Mouse (Mus musculus): ENCODE data around the gene Nup98. TPM values are rescaled to one million over a fixed set of nuclear protein-coding genes. Genes with fewer than 3 reads are reported as not detected.

Gene Nup98
- polyA plus RNA-seq, 1 experiment from 2014 or later: 15.1 TPM

- Histone ChIP-seq H3K9me3 (ENCODE audit: control insufficient read depth, low read length) (no peaks in the 10 kb centered on the region), H3K4me2 (ENCODE audit: low read length) (peak overlapping the region; percentile 94), H3K27ac (ENCODE audit: low read depth, low read length) (peak overlapping the region; percentile 34; the same call in 1 of the 2 replicates), H3K4me1 (ENCODE audit: control insufficient read depth, insufficient read depth, low read depth, low read length) (no peaks in the 10 kb centered on the region; the same call in 1 of the 2 replicates), H3K36me3 (ENCODE audit: control insufficient read depth, insufficient read depth, low read length) (no peaks in the 10 kb centered on the region), H3K27me3 (replicated peaks; ENCODE audit: control insufficient read depth, insufficient read depth, low read length) (no peaks in the 10 kb centered on the region), H3K9ac (ENCODE audit: low read depth, low read length) (peak overlapping the region; percentile 80), H3K4me3 (ENCODE audit: low read length) (peak overlapping the region; percentile 77)
- peak; percentile 67 for ATAC-seq
- under 1% methylated on average over 13 of the region's 13 CpGs for WGBS
Measured at GRCm38 (mm10) chr7:102222336-102222735, 12.4 kb upstream of the Nup98 start.

DNA sequence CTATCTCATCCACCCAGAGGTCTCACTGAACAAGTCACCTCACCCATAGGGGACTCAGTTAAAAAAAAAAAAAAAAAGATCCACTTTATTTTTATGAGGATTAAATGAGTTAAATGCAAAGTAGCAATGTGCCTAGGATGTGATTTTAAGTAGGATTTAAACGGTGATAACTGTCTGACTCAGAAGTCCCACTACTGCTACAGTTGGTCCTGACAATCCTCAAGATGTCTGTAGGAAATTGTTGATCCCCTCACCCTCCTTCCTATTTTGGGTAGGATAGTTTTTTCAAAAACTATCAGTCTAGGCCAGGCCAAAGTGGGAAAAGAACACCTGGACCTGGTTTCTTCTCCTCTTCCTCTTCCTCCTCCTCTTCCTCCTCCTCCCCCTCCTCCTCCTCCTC lies 11.9 kb upstream of the Nup98 start:
- peak overlapping the region; percentile 77; the same call in 1 of the 2 replicates for H3K4me3 ChIP-seq (ENCODE audit: low read length)
- 56% methylated on average over 1 of the region's 1 CpGs for WGBS
- H3K27me3 ChIP-seq (replicated peaks; ENCODE audit: control insufficient read depth, insufficient read depth, low read length): no peaks in the 10 kb centered on the region
- H3K4me1 ChIP-seq (ENCODE audit: control insufficient read depth, insufficient read depth, low read depth, low read length): no peaks in the 10 kb centered on the region; the same call in 1 of the 2 replicates
- no peak overlapping the region; the same call in 1 of the 2 replicates for H3K9ac ChIP-seq (ENCODE audit: low read depth, low read length)
- H3K4me2 ChIP-seq (ENCODE audit: low read length): peak overlapping the region; percentile 94
- no peaks in the 10 kb centered on the region for H3K9me3 ChIP-seq (ENCODE audit: control insufficient read depth, low read length)
- no peaks in the 10 kb centered on the region for H3K36me3 ChIP-seq (ENCODE audit: control insufficient read depth, insufficient read depth, low read length)
- no peak overlapping the region for H3K27ac ChIP-seq (ENCODE audit: low read depth, low read length)
- peak; percentile 25; the same call in 1 of the 2 replicates for ATAC-seq

DNA sequence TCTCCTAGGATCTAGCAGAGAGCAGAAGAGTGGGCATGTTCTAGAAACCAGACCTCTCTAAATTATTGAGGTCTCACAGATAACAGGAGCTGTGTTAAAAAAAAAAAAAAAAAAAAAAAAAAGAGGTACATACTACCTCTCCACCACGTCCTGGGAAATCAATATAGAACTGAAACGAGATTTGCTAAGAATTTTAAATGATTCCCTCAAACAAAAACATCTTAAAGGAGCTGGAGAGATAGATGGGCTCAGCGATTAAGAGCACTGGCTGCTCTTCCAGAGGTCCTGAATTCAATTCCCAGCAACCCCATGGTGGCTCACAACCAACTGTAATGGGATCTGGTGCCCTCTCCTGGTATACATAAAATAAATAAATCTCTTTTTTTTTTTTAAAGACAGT lies 1.1 kb upstream of the Nup98 start:
- Histone ChIP-seq H3K27me3 (replicated peaks; ENCODE audit: control insufficient read depth, insufficient read depth, low read length) (no peaks in the 10 kb centered on the region), H3K27ac (ENCODE audit: low read depth, low read length) (peak overlapping the region; percentile 94), H3K4me1 (ENCODE audit: control insufficient read depth, insufficient read depth, low read depth, low read length) (peaks cover 7% of the 10 kb centered on the region), H3K9ac (ENCODE audit: low read depth, low read length) (peak overlapping the region; percentile 72; the same call in 1 of the 2 replicates), H3K36me3 (ENCODE audit: control insufficient read depth, insufficient read depth, low read length) (no peaks in the 10 kb centered on the region), H3K9me3 (ENCODE audit: control insufficient read depth, low read length) (no peaks in the 10 kb centered on the region), H3K4me3 (ENCODE audit: low read length) (peak overlapping the region; percentile 96), H3K4me2 (ENCODE audit: low read length) (peak overlapping the region; percentile 59)
- WGBS: 63% methylated on average over 3 of the region's 3 CpGs
- ATAC-seq: no peak

- peak overlapping the region; percentile 69 for H3K4me2 ChIP-seq (ENCODE audit: low read length)
- no peaks in the 10 kb centered on the region for H3K9me3 ChIP-seq (ENCODE audit: control insufficient read depth, low read length)
- peak overlapping the region; percentile 91 for H3K9ac ChIP-seq (ENCODE audit: low read depth, low read length)
- H3K27ac ChIP-seq (ENCODE audit: low read depth, low read length): no peak overlapping the region
- 55% methylated on average over 4 of the region's 4 CpGs for WGBS
- peaks cover 7% of the 10 kb centered on the region for H3K4me1 ChIP-seq (ENCODE audit: control insufficient read depth, insufficient read depth, low read depth, low read length)
- H3K4me3 ChIP-seq (ENCODE audit: low read length): peak overlapping the region; percentile 96
- no peaks in the 10 kb centered on the region for H3K27me3 ChIP-seq (replicated peaks; ENCODE audit: control insufficient read depth, insufficient read depth, low read length)
- no peak for ATAC-seq
- H3K36me3 ChIP-seq (ENCODE audit: control insufficient read depth, insufficient read depth, low read length): no peaks in the 10 kb centered on the region
Measured at GRCm38 (mm10) chr7:102208806-102209363, 1.1 kb downstream of the Nup98 start.

GRCm38 (mm10) chr7:102205646-102206045 lies 4.3 kb downstream of the Nup98 start:
- Histone ChIP-seq H3K9ac (ENCODE audit: low read depth, low read length) (no peak overlapping the region), H3K27me3 (replicated peaks; ENCODE audit: control insufficient read depth, insufficient read depth, low read length) (no peaks in the 10 kb centered on the region), H3K36me3 (ENCODE audit: control insufficient read depth, insufficient read depth, low read length) (no peaks in the 10 kb centered on the region), H3K27ac (ENCODE audit: low read depth, low read length) (no peak overlapping the region), H3K4me2 (ENCODE audit: low read length) (no peak overlapping the region), H3K4me1 (ENCODE audit: control insufficient read depth, insufficient read depth, low read depth, low read length) (peaks cover 7% of the 10 kb centered on the region), H3K4me3 (ENCODE audit: low read length) (no peak overlapping the region), H3K9me3 (ENCODE audit: control insufficient read depth, low read length) (no peaks in the 10 kb centered on the region)
- no peak for ATAC-seq
- WGBS: 89% methylated on average over 1 of the region's 1 CpGs

- H3K27ac ChIP-seq (ENCODE audit: low read depth, low read length): no peak overlapping the region
- 87% methylated on average over 3 of the region's 3 CpGs for WGBS
- no peak overlapping the region for H3K4me3 ChIP-seq (ENCODE audit: low read length)
- H3K36me3 ChIP-seq (ENCODE audit: control insufficient read depth, insufficient read depth, low read length): no peaks in the 10 kb centered on the region
- H3K4me2 ChIP-seq (ENCODE audit: low read length): no peak overlapping the region
- H3K9me3 ChIP-seq (ENCODE audit: control insufficient read depth, low read length): no peaks in the 10 kb centered on the region
- peaks cover 7% of the 10 kb centered on the region for H3K4me1 ChIP-seq (ENCODE audit: control insufficient read depth, insufficient read depth, low read depth, low read length)
- no peak for ATAC-seq
- H3K9ac ChIP-seq (ENCODE audit: low read depth, low read length): no peak overlapping the region
- no peaks in the 10 kb centered on the region for H3K27me3 ChIP-seq (replicated peaks; ENCODE audit: control insufficient read depth, insufficient read depth, low read length)
Measured at GRCm38 (mm10) chr7:102204296-102204857, 5.6 kb downstream of the Nup98 start.

GRCm38 (mm10) chr7:102200996-102201785 lies 8.8 kb downstream of the Nup98 start:
- ATAC-seq: no peak
- no peaks in the 10 kb centered on the region for H3K4me1 ChIP-seq (ENCODE audit: control insufficient read depth, insufficient read depth, low read depth, low read length)
- no peaks in the 10 kb centered on the region for H3K36me3 ChIP-seq (ENCODE audit: control insufficient read depth, insufficient read depth, low read length)
- H3K4me2 ChIP-seq (ENCODE audit: low read length): no peak overlapping the region
- H3K27me3 ChIP-seq (replicated peaks; ENCODE audit: control insufficient read depth, insufficient read depth, low read length): no peaks in the 10 kb centered on the region
- no peak overlapping the region for H3K9ac ChIP-seq (ENCODE audit: low read depth, low read length)
- no peak overlapping the region for H3K4me3 ChIP-seq (ENCODE audit: low read length)
- H3K9me3 ChIP-seq (ENCODE audit: control insufficient read depth, low read length): no peaks in the 10 kb centered on the region
- no peak overlapping the region for H3K27ac ChIP-seq (ENCODE audit: low read depth, low read length)

GRCm38 (mm10) chr7:102200576-102200975 lies 9.4 kb downstream of the Nup98 start:
- 76% methylated on average over 3 of the region's 3 CpGs for WGBS
- Histone ChIP-seq H3K27me3 (replicated peaks; ENCODE audit: control insufficient read depth, insufficient read depth, low read length) (no peaks in the 10 kb centered on the region), H3K9ac (ENCODE audit: low read depth, low read length) (no peak overlapping the region), H3K9me3 (ENCODE audit: control insufficient read depth, low read length) (no peaks in the 10 kb centered on the region), H3K36me3 (ENCODE audit: control insufficient read depth, insufficient read depth, low read length) (no peaks in the 10 kb centered on the region), H3K4me2 (ENCODE audit: low read length) (no peak overlapping the region), H3K27ac (ENCODE audit: low read depth, low read length) (no peak overlapping the region), H3K4me1 (ENCODE audit: control insufficient read depth, insufficient read depth, low read depth, low read length) (no peaks in the 10 kb centered on the region), H3K4me3 (ENCODE audit: low read length) (no peak overlapping the region)
- ATAC-seq: no peak

DNA sequence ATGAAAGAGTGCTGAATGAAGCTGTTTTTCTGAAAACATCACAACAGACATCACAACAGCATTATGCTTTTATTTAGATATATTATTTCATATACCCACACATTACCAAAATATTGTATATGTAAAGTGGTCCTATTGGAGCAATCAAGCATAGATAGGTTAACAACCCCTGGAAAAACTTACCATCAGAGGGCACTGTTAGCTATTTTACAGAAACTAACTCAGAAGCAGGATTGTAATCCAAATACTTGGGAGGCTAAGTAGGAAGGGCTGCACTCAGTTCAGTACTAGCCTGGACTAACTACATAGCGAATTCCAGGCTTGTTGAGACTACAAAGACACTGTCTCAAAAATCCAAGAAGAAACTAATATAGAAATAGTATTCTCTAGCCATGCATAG lies 17.6 kb downstream of the Nup98 start:
- ATAC-seq: no peak

More for the DNA sequence above, 17.6 kb downstream of the Nup98 start:
- Histone ChIP-seq H3K9me3 (ENCODE audit: control insufficient read depth, low read length) (no peaks in the 10 kb centered on the region), H3K27me3 (replicated peaks; ENCODE audit: control insufficient read depth, insufficient read depth, low read length) (no peaks in the 10 kb centered on the region), H3K4me2 (ENCODE audit: low read length) (no peak overlapping the region), H3K4me1 (ENCODE audit: control insufficient read depth, insufficient read depth, low read depth, low read length) (no peaks in the 10 kb centered on the region), H3K36me3 (ENCODE audit: control insufficient read depth, insufficient read depth, low read length) (peaks cover 31% of the 10 kb centered on the region), H3K4me3 (ENCODE audit: low read length) (no peak overlapping the region), H3K27ac (ENCODE audit: low read depth, low read length) (no peak overlapping the region), H3K9ac (ENCODE audit: low read depth, low read length) (no peak overlapping the region)
- WGBS: 88% methylated on average over 1 of the region's 1 CpGs

Measured in hindbrain, embryonic 16.5 days (tissue).